Mouse (Mus musculus): Measurements from ENCODE around the gene Rassf10. TPM values are rescaled to one million over a fixed set of nuclear protein-coding genes. Genes with fewer than 3 reads are reported as not detected.

Rassf10 gene
- polyA plus RNA-seq, 1 experiment: not detected

- no peaks in the 10 kb centered on the region for H3K79me2 ChIP-seq (ENCODE audit: control insufficient read depth, insufficient read depth)
- H3K36me3 ChIP-seq (ENCODE audit: control insufficient read depth, insufficient read depth): no peaks in the 10 kb centered on the region
- no peak for TF ChIP-seq POLR2AphosphoS2 (IDR thresholded peaks at IDR 0.05; ENCODE audit: insufficient read length, low read depth)
- no peak for TF ChIP-seq TCF12 (IDR thresholded peaks at IDR 0.05; ENCODE audit: insufficient read depth, poor library complexity, severe bottlenecking)
- no peak for TF ChIP-seq CEBPB (IDR thresholded peaks at IDR 0.05; ENCODE audit: insufficient read depth, poor library complexity, severe bottlenecking)
- TF ChIP-seq REST (IDR thresholded peaks at IDR 0.05; ENCODE audit: insufficient read depth, insufficient read length): no peak
- no peak for TF ChIP-seq MYOD1 (IDR thresholded peaks at IDR 0.05; ENCODE audit: control insufficient read depth in 1 of 3, insufficient read length in 2 of 3, low read depth in 2 of 3)
- no peak overlapping the region for H3K4me3 ChIP-seq
- H3K27me3 ChIP-seq (ENCODE audit: control insufficient read depth, insufficient read depth, insufficient read length): peaks cover 39% of the 10 kb centered on the region
- no peak overlapping the region for H3ac ChIP-seq (ENCODE audit: control insufficient read depth, insufficient read length)
- H3K4me2 ChIP-seq (ENCODE audit: low read depth): no peak overlapping the region
Observed at GRCm38 (mm10) chr7:112955955-112956354, 2.2 kb downstream of the Rassf10 start.

GRCm38 (mm10) chr7:112956961-112957360 lies 3.2 kb downstream of the Rassf10 start:
- TF ChIP-seq USF1 (IDR thresholded peaks at IDR 0.05; ENCODE audit: low read depth) (no peak), POLR2AphosphoS2 (IDR thresholded peaks at IDR 0.05; ENCODE audit: insufficient read length, low read depth) (no peak), CEBPB (IDR thresholded peaks at IDR 0.05; ENCODE audit: insufficient read depth, poor library complexity, severe bottlenecking) (no peak), MYOD1 (IDR thresholded peaks at IDR 0.05; ENCODE audit: control insufficient read depth in 1 of 3, insufficient read length in 2 of 3, low read depth in 2 of 3) (no peak), REST (IDR thresholded peaks at IDR 0.05; ENCODE audit: insufficient read depth, insufficient read length) (no peak), MAX (IDR thresholded peaks at IDR 0.05; ENCODE audit: low read depth) (no peak), MYOG (IDR thresholded peaks at IDR 0.05; ENCODE audit: control insufficient read depth in 1 of 3, insufficient read depth in 1 of 3, insufficient read length in 2 of 3, low read depth in 2 of 3) (no peak), SRF (IDR thresholded peaks at IDR 0.05; ENCODE audit: control insufficient read depth, insufficient read length, low read depth) (no peak), POLR2A (IDR thresholded peaks at IDR 0.05; ENCODE audit: insufficient read length, low read depth) (no peak), E2F4 (IDR thresholded peaks at IDR 0.05; ENCODE audit: insufficient read depth) (no peak), TCF12 (IDR thresholded peaks at IDR 0.05; ENCODE audit: insufficient read depth, poor library complexity, severe bottlenecking) (no peak), TCF3 (IDR thresholded peaks at IDR 0.05; ENCODE audit: insufficient read length, low read depth) (no peak)

GRCm38 (mm10) chr7:112957630-112958029 lies 3.9 kb downstream of the Rassf10 start:
- H3K27me3 ChIP-seq (ENCODE audit: control insufficient read depth, insufficient read depth, insufficient read length): peaks cover 44% of the 10 kb centered on the region
- no peak overlapping the region for H3K4me2 ChIP-seq (ENCODE audit: low read depth)
- H3K36me3 ChIP-seq (ENCODE audit: control insufficient read depth, insufficient read depth): no peaks in the 10 kb centered on the region
- H3ac ChIP-seq (ENCODE audit: control insufficient read depth, insufficient read length): no peak overlapping the region
- no peak for TF ChIP-seq MYOD1 (IDR thresholded peaks at IDR 0.05; ENCODE audit: control insufficient read depth in 1 of 3, insufficient read length in 2 of 3, low read depth in 2 of 3)
- TF ChIP-seq USF1 (IDR thresholded peaks at IDR 0.05; ENCODE audit: low read depth): no peak
- TF ChIP-seq POLR2A (IDR thresholded peaks at IDR 0.05; ENCODE audit: insufficient read length, low read depth): no peak
- TF ChIP-seq SRF (IDR thresholded peaks at IDR 0.05; ENCODE audit: control insufficient read depth, insufficient read length, low read depth): no peak
- no peak for TF ChIP-seq POLR2AphosphoS2 (IDR thresholded peaks at IDR 0.05; ENCODE audit: insufficient read length, low read depth)
- TF ChIP-seq TCF12 (IDR thresholded peaks at IDR 0.05; ENCODE audit: insufficient read depth, poor library complexity, severe bottlenecking): no peak
- TF ChIP-seq REST (IDR thresholded peaks at IDR 0.05; ENCODE audit: insufficient read depth, insufficient read length): no peak
- no peak for TF ChIP-seq MYOG (IDR thresholded peaks at IDR 0.05; ENCODE audit: control insufficient read depth in 1 of 3, insufficient read depth in 1 of 3, insufficient read length in 2 of 3, low read depth in 2 of 3)
- no peak for TF ChIP-seq CEBPB (IDR thresholded peaks at IDR 0.05; ENCODE audit: insufficient read depth, poor library complexity, severe bottlenecking)
- TF ChIP-seq E2F4 (IDR thresholded peaks at IDR 0.05; ENCODE audit: insufficient read depth): no peak
- no peak for TF ChIP-seq TCF3 (IDR thresholded peaks at IDR 0.05; ENCODE audit: insufficient read length, low read depth)
- H3K79me2 ChIP-seq (ENCODE audit: control insufficient read depth, insufficient read depth): no peaks in the 10 kb centered on the region
- H3K4me3 ChIP-seq: no peak overlapping the region

More at GRCm38 (mm10) chr7:112956961-112957360, 3.2 kb downstream of the Rassf10 start:
- Histone ChIP-seq H3K4me3 (no peak overlapping the region), H3K36me3 (ENCODE audit: control insufficient read depth, insufficient read depth) (no peaks in the 10 kb centered on the region), H3K4me2 (ENCODE audit: low read depth) (no peak overlapping the region), H3ac (ENCODE audit: control insufficient read depth, insufficient read length) (no peak overlapping the region), H3K27me3 (ENCODE audit: control insufficient read depth, insufficient read depth, insufficient read length) (peaks cover 44% of the 10 kb centered on the region), H3K79me2 (ENCODE audit: control insufficient read depth, insufficient read depth) (no peaks in the 10 kb centered on the region)

GRCm38 (mm10) chr7:112966382-112966781 lies 12.6 kb downstream of the Rassf10 start:
- Histone ChIP-seq H3K79me2 (ENCODE audit: control insufficient read depth, insufficient read depth) (no peaks in the 10 kb centered on the region), H3K27me3 (ENCODE audit: control insufficient read depth, insufficient read depth, insufficient read length) (peaks cover 16% of the 10 kb centered on the region), H3K36me3 (ENCODE audit: control insufficient read depth, insufficient read depth) (no peaks in the 10 kb centered on the region), H3K4me2 (ENCODE audit: low read depth) (no peak overlapping the region), H3K4me3 (no peak overlapping the region), H3ac (ENCODE audit: control insufficient read depth, insufficient read length) (no peak overlapping the region)
- no peak for TF ChIP-seq POLR2A (IDR thresholded peaks at IDR 0.05; ENCODE audit: insufficient read length, low read depth)
- TF ChIP-seq CEBPB (IDR thresholded peaks at IDR 0.05; ENCODE audit: insufficient read depth, poor library complexity, severe bottlenecking): no peak
- TF ChIP-seq REST (IDR thresholded peaks at IDR 0.05; ENCODE audit: insufficient read depth, insufficient read length): no peak
- no peak for TF ChIP-seq MYOG (IDR thresholded peaks at IDR 0.05; ENCODE audit: control insufficient read depth in 1 of 3, insufficient read depth in 1 of 3, insufficient read length in 2 of 3, low read depth in 2 of 3)
- no peak for TF ChIP-seq POLR2AphosphoS2 (IDR thresholded peaks at IDR 0.05; ENCODE audit: insufficient read length, low read depth)
- no peak for TF ChIP-seq MYOD1 (IDR thresholded peaks at IDR 0.05; ENCODE audit: control insufficient read depth in 1 of 3, insufficient read length in 2 of 3, low read depth in 2 of 3)
- no peak for TF ChIP-seq E2F4 (IDR thresholded peaks at IDR 0.05; ENCODE audit: insufficient read depth)
- no peak for TF ChIP-seq TCF12 (IDR thresholded peaks at IDR 0.05; ENCODE audit: insufficient read depth, poor library complexity, severe bottlenecking)
- no peak for TF ChIP-seq MAX (IDR thresholded peaks at IDR 0.05; ENCODE audit: low read depth)
- no peak for TF ChIP-seq USF1 (IDR thresholded peaks at IDR 0.05; ENCODE audit: low read depth)
- no peak for TF ChIP-seq TCF3 (IDR thresholded peaks at IDR 0.05; ENCODE audit: insufficient read length, low read depth)
- TF ChIP-seq SRF (IDR thresholded peaks at IDR 0.05; ENCODE audit: control insufficient read depth, insufficient read length, low read depth): no peak

Data from myocyte (in vitro differentiated cells).